Mouse (Mus musculus) large intestine, adult 2 months (tissue): ENCODE data around the gene Pde6h. TPM values are rescaled to one million over a fixed set of nuclear protein-coding genes. Genes with fewer than 3 reads are reported as not detected.
"Not testable (repeated sequence)": the region's sequence is repeated elsewhere in the genome, so short reads cannot be mapped to it uniquely, and the experiment has no call there.

Experiments
- DNase-seq: peaks from one replicate; pipeline ENCODE4 v3.0.0-alpha.2; 2012; ENCODE audit warnings: low read depth, low spot score
- WGBS: fragments of 180-500 bp; shearing (Covaris S2); methylation state at CpG from one replicate; pipeline ENCODE4 v1.1.7; 2018; 5-methylcytosine and 5-hydroxymethylcytosine counted together
- polyA plus RNA-seq: library from polyadenylated mRNA; depleted of rRNA; stranded (reverse); fragments of >200 nt; gene quantifications from 2 replicates; pipeline ENCODE4 v1.2.3, GENCODE M21; 2012

Gene Pde6h
- polyA plus RNA-seq, 1 experiment = 0.01 TPM

- 57% methylated on average over 13 of the region's 13 CpGs for WGBS
- DNase-seq = no peak
Measured at GRCm38 (mm10) chr6:136964609-136965510, 41.2 kb downstream of the Pde6h start.

GRCm38 (mm10) chr6:136965912-136966311 is 42.3 kb downstream of the Pde6h start:
- DNase-seq = no peak
- 69% methylated on average over 10 of the region's 10 CpGs for WGBS

- DNase-seq = no peak
- 74% methylated on average over 4 of the region's 4 CpGs for WGBS
Measured at GRCm38 (mm10) chr6:136967466-136967865, 43.8 kb downstream of the Pde6h start.

- WGBS = 27% methylated on average over 4 of the region's 4 CpGs
- not testable (repeated sequence) for DNase-seq
Measured at GRCm38 (mm10) chr6:136968877-136969276, 45.2 kb downstream of the Pde6h start.

- 81% methylated on average over 23 of the region's 23 CpGs for WGBS
- DNase-seq = no peak
Measured at GRCm38 (mm10) chr6:136979274-136980082, 55.8 kb downstream of the Pde6h start.

GRCm38 (mm10) chr6:136980331-136980746 is 56.7 kb downstream of the Pde6h start:
- DNase-seq = no peak
- WGBS = 20% methylated on average over 3 of the region's 3 CpGs

- DNase-seq = no peak
- WGBS = 34% methylated on average over 6 of the region's 6 CpGs
Measured at GRCm38 (mm10) chr6:136982581-136982980, 58.9 kb downstream of the Pde6h start.

- 75% methylated on average over 7 of the region's 7 CpGs for WGBS
- DNase-seq = no peak
Measured at GRCm38 (mm10) chr6:136983201-136983600, 59.6 kb downstream of the Pde6h start.

GRCm38 (mm10) chr6:136986019-136986418 is 62.4 kb downstream of the Pde6h start:
- 35% methylated on average over 13 of the region's 13 CpGs for WGBS
- no peak for DNase-seq

GRCm38 (mm10) chr6:136986718-136987117 is 63.1 kb downstream of the Pde6h start:
- no peak for DNase-seq
- WGBS = 61% methylated on average over 11 of the region's 11 CpGs

- 79% methylated on average over 7 of the region's 7 CpGs for WGBS
- no peak for DNase-seq
Measured at GRCm38 (mm10) chr6:136988536-136989060, 65.0 kb downstream of the Pde6h start.

- WGBS = 32% methylated on average over 11 of the region's 11 CpGs
- no peak for DNase-seq
Measured at GRCm38 (mm10) chr6:136989824-136990497, 66.3 kb downstream of the Pde6h start.

- DNase-seq = no peak
- 25% methylated on average over 8 of the region's 8 CpGs for WGBS
Measured at GRCm38 (mm10) chr6:136990557-136990956, 66.9 kb downstream of the Pde6h start.

- no peak for DNase-seq
- 63% methylated on average over 4 of the region's 4 CpGs for WGBS
Measured at GRCm38 (mm10) chr6:136993574-136993973, 69.9 kb downstream of the Pde6h start.

- 78% methylated on average over 8 of the region's 8 CpGs for WGBS
- no peak for DNase-seq
Measured at GRCm38 (mm10) chr6:136995533-136995932, 71.9 kb downstream of the Pde6h start.

GRCm38 (mm10) chr6:136996336-136996735 is 72.7 kb downstream of the Pde6h start:
- 39% methylated on average over 5 of the region's 5 CpGs for WGBS
- DNase-seq = no peak

GRCm38 (mm10) chr6:136998181-136998580 is 74.5 kb downstream of the Pde6h start:
- no peak for DNase-seq
- WGBS = 91% methylated on average over 7 of the region's 7 CpGs

GRCm38 (mm10) chr6:136999009-136999408 is 75.4 kb downstream of the Pde6h start:
- no peak for DNase-seq
- 91% methylated on average over 3 of the region's 3 CpGs for WGBS

- 91% methylated on average over 15 of the region's 15 CpGs for WGBS
- no peak for DNase-seq
Measured at GRCm38 (mm10) chr6:136999707-137000446, 76.2 kb downstream of the Pde6h start.
